Mouse (Mus musculus): Measurements from ENCODE around the gene Kcnip2. TPM values are rescaled to one million over a fixed set of nuclear protein-coding genes. Genes with fewer than 3 reads are reported as not detected.

The Kcnip2 gene
- total and polyA plus RNA-seq, 3 experiments: not detected

DNA sequence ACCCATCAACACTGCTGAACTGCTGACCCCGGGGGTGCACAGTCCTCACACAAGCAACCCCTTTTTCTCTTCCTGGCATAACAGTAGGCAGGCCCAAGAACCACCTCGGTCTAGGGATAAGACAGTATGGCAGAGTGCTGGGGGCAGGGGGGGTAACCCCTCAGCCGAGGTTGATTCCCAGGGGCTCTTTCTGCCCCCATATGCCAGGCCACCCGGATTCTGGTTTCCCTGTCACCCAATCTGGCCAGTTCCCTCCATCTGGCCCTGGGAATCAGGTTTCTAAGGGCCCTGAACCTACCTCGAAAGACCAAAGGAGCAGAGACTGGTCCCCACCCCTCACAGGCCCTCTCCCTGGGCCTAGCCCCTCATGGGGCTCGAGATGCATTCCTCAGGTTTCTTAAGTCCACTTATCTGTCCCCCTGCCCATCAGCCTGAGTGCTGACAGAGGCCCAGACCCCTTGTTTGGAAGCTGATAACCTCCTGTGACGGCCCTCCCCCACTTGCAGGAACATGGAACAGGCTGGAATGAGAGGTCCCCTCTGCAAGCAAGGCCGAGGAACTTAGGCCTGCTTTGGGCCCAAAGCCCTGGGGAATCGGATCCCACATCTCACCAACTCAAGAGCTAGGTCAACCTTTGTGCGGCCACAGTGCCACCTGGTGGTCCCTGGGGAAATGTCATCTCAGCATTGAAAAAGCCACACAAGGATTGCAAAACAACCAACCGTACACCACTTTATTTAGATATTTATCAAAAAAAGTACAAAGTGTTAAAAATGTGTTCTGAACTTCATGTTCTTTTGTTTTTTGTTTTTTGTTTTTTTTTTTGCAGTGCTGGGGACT lies 68.6 kb downstream of the Kcnip2 start:
- H3K9me3 ChIP-seq (replicated peaks; ENCODE audit: low read length): peaks cover 4% of the 10 kb centered on the region
- H3K27me3 ChIP-seq (replicated peaks): no peaks in the 10 kb centered on the region
- 0 out of 2 replicates have a peak, but pooled peaks cover 3% of the 10 kb centered on the region for H3K79me2 ChIP-seq (replicated peaks; ENCODE audit: control insufficient read depth, extremely low read depth, insufficient read depth, poor library complexity, severe bottlenecking)
- dilution Hi-C loops (cut with MboI; ENCODE audit: extremely low pct_ligation_motif_present, extremely low pct_unique_long_range_greater_than_20kb, low sequenced_read_pairs): no loop called here
- no peak overlapping the region for H3K27ac ChIP-seq (ENCODE audit: insufficient read depth, low read depth)
- H3K4me1 ChIP-seq (ENCODE audit: control insufficient read depth in 1 of 2, insufficient read depth in 2 of 2): peaks cover 5 to 44% of the 10 kb centered on the region in 2 experiments
- H3K4me2 ChIP-seq (ENCODE audit: insufficient read depth, low read depth, poor library complexity, severe bottlenecking): 0 out of 2 replicates have a peak overlapping the region, but pooled peaks have one; percentile 12
- peaks cover 5 to 31% of the 10 kb centered on the region in 2 experiments for H3K36me3 ChIP-seq (replicated peaks in 1 of 2; ENCODE audit: control insufficient read depth in 1 of 2, insufficient read depth in 1 of 2, low read length in 1 of 2)
- peak; percentile 94 for DNase-seq (ENCODE audit: extremely low read depth)
- no peak overlapping the region for H3K4me3 ChIP-seq (replicated peaks in 1 of 3; ENCODE audit: low read depth in 2 of 3, low read length in 2 of 3, poor library complexity in 1 of 3)
- H3K9ac ChIP-seq (ENCODE audit: insufficient read depth, low read depth): no peak overlapping the region
- in situ Hi-C loops (cut with MboI; ENCODE audit: low pct_ligation_motif_present, low pct_unique_long_range_greater_than_20kb, low sequenced_read_pairs): loop anchor here (5.0 to 10.0 kb wide), 2 partner anchors 175 to 532 kb away; no protein-coding TSS in a partner anchor
- TF ChIP-seq MEF2A (IDR thresholded peaks at IDR 0.05; ENCODE audit: borderline replicate concordance, low read depth, low read length) (no peak), SIN3A (IDR thresholded peaks at IDR 0.05; ENCODE audit: low read length) (peak; percentile 41; the same call in 1 of the 2 replicates), ELF1 (IDR thresholded peaks at IDR 0.05; ENCODE audit: low read depth, low read length) (no peak), NRF1 (IDR thresholded peaks at IDR 0.05; ENCODE audit: low read depth, low read length) (no peak), POLR2A (IDR thresholded peaks at IDR 0.05; ENCODE audit: low read depth, low read length) (peak; percentile 36; the same call in 1 of the 2 replicates), ETS1 (conservative IDR thresholded peaks at IDR 0.05; ENCODE audit: low read depth, low read length) (no peak), MAFK (IDR thresholded peaks at IDR 0.05; ENCODE audit: insufficient replicate concordance, low read length) (peak; percentile 56; the same call in 1 of the 2 replicates), CHD1 (IDR thresholded peaks at IDR 0.05; ENCODE audit: low read depth, low read length) (no peak), ZNF384 (IDR thresholded peaks at IDR 0.05; ENCODE audit: low read depth, low read length) (0 out of 2 replicates have a peak, but pooled peaks have one; percentile 8), IRF4 (IDR thresholded peaks at IDR 0.05; ENCODE audit: low read depth, low read length) (peak; percentile 30; the same call in 1 of the 2 replicates), TBP (conservative IDR thresholded peaks at IDR 0.05; ENCODE audit: low read depth, low read length) (no peak), HCFC1 (IDR thresholded peaks at IDR 0.05; ENCODE audit: low read depth, low read length) (peak; percentile 32; the same call in 1 of the 2 replicates), USF1 (IDR thresholded peaks at IDR 0.05; ENCODE audit: low read depth, low read length) (no peak), RCOR1 (conservative IDR thresholded peaks at IDR 0.05; ENCODE audit: low read depth, low read length) (no peak), CHD2 (IDR thresholded peaks at IDR 0.05; ENCODE audit: low read length) (no peak), JUND (conservative IDR thresholded peaks at IDR 0.05; ENCODE audit: low read depth, low read length) (no peak), MYC (IDR thresholded peaks at IDR 0.05; ENCODE audit: low read depth, low read length) (0 out of 2 replicates have a peak, but pooled peaks have one; percentile 20), GABPA (IDR thresholded peaks at IDR 0.05; ENCODE audit: insufficient replicate concordance, low read depth, low read length) (no peak), NELFE (IDR thresholded peaks at IDR 0.05; ENCODE audit: low read depth, low read length) (0 out of 2 replicates have a peak, but pooled peaks have one; percentile 23), USF2 (conservative IDR thresholded peaks at IDR 0.05; ENCODE audit: low read depth, low read length) (no peak), MAX (IDR thresholded peaks at IDR 0.05; ENCODE audit: low read length) (0 out of 2 replicates have a peak, but pooled peaks have one; percentile 11), ZKSCAN1 (IDR thresholded peaks at IDR 0.05; ENCODE audit: borderline replicate concordance, low read depth, low read length) (no peak), ZMIZ1 (IDR thresholded peaks at IDR 0.05; ENCODE audit: low read depth, low read length) (no peak), PAX5 (IDR thresholded peaks at IDR 0.05; ENCODE audit: low read length) (no peak), SMC3 (IDR thresholded peaks at IDR 0.05; ENCODE audit: low read depth, low read length) (peak; percentile 67), JUN (IDR thresholded peaks at IDR 0.05; ENCODE audit: insufficient read depth, low read depth, low read length) (no peak), MAZ (IDR thresholded peaks at IDR 0.05; ENCODE audit: low read depth, low read length) (no peak), E2F4 (IDR thresholded peaks at IDR 0.05; ENCODE audit: insufficient replicate concordance, low read depth, low read length) (no peak), UBTF (IDR thresholded peaks at IDR 0.05; ENCODE audit: low read depth, low read length) (0 out of 2 replicates have a peak, but pooled peaks have one; percentile 31), BHLHE40 (IDR thresholded peaks at IDR 0.05; ENCODE audit: low read depth, low read length) (no peak), TCF12 (IDR thresholded peaks at IDR 0.05; ENCODE audit: low read depth, low read length) (no peak), MXI1 (IDR thresholded peaks at IDR 0.05; ENCODE audit: low read depth, low read length) (0 out of 2 replicates have a peak, but pooled peaks have one; percentile 36), EP300 (IDR thresholded peaks at IDR 0.05; ENCODE audit: low read length) (no peak), POLR2AphosphoS2 (IDR thresholded peaks at IDR 0.05; ENCODE audit: low read depth, low read length) (peak; percentile 38; the same call in 1 of the 2 replicates), CTCF (conservative IDR thresholded peaks at IDR 0.05 in 1 of 2, IDR thresholded peaks at IDR 0.05 in 1 of 2; ENCODE audit: low read depth in 2 of 2, low read length in 2 of 2) (peak; percentile 45 to 82; a peak in 3 of 4 replicates), RAD21 (IDR thresholded peaks at IDR 0.05; ENCODE audit: low read depth, low read length) (peak; percentile 72), KAT2A (IDR thresholded peaks at IDR 0.05; ENCODE audit: insufficient replicate concordance, low read length) (0 out of 2 replicates have a peak, but pooled peaks have one; percentile 58)
